Mouse (Mus musculus) kidney, adult 2 months (tissue): Measurements from ENCODE around the gene Metrn. TPM values are rescaled to one million over a fixed set of nuclear protein-coding genes. Genes with fewer than 3 reads are reported as not detected.

ENCODE experiments used
- DNase-seq: peaks from one replicate; pipeline ENCODE4 v3.0.0; 2021
- H3K27ac ChIP-seq: fragments of 200-500 bp; 2 replicates; pipeline ENCODE4 v1.5.1; 2012; ENCODE audit warnings: low read depth, low read length, control low read depth, inconsistent platforms; ENCODE audit not compliant: insufficient read depth
- H3K27me3 ChIP-seq: fragments of 200-500 bp; replicated peaks from 2 replicates; pipeline ENCODE4 v1.6.1; 2012; ENCODE audit warnings: mild to moderate bottlenecking, moderate library complexity, low read length, inconsistent platforms; ENCODE audit not compliant: control insufficient read depth, insufficient read depth
- H3K36me3 ChIP-seq: fragments of 200-500 bp; 2 replicates; pipeline ENCODE4 v1.6.1; 2012; ENCODE audit warnings: mild to moderate bottlenecking, moderate library complexity, low read length, inconsistent platforms; ENCODE audit not compliant: control insufficient read depth, insufficient read depth
- H3K4me1 ChIP-seq: fragments of 200-500 bp; 2 replicates; pipeline ENCODE4 v1.6.1; 2011; ENCODE audit warnings: low read length; ENCODE audit not compliant: control insufficient read depth, insufficient read depth
- H3K4me3 ChIP-seq: fragments of 200-500 bp; 2 replicates; pipeline ENCODE4 v1.5.1; 2011; ENCODE audit warnings: mild to moderate bottlenecking, low read depth, low read length, control low read depth; ENCODE audit not compliant: insufficient read depth
- CTCF ChIP-seq: fragments of 200-500 bp; conservative IDR thresholded peaks from 2 replicates; pipeline ENCODE4 v1.5.1; 2011; ENCODE audit warnings: low read depth, mild to moderate bottlenecking, control low read depth, low read length, moderate library complexity, mixed read lengths; ENCODE audit not compliant: insufficient read depth, insufficient read length
- POLR2A ChIP-seq: fragments of 200-500 bp; IDR thresholded peaks from one replicate; pipeline ENCODE4 v1.6.1; 2011; ENCODE audit warnings: low read depth, low read length, control low read depth
- WGBS: fragments of 180-500 bp; shearing (Covaris S2); methylation state at CpG from one replicate; pipeline ENCODE4 v1.1.7; 2018; 5-methylcytosine and 5-hydroxymethylcytosine counted together
- polyA plus RNA-seq: library from polyadenylated mRNA; depleted of rRNA; stranded (reverse); fragments of >200 nt; gene quantifications from 2 replicates; pipeline ENCODE4 v1.2.3, GENCODE M21; 2012

Metrn gene
- polyA plus RNA-seq, 1 experiment, result 50.1 TPM

- Histone ChIP-seq H3K4me3 (peak overlapping the region; percentile 94), H3K36me3 (no peaks in the 10 kb centered on the region), H3K4me1 (peaks cover 6% of the 10 kb centered on the region; the same call in 1 of the 2 replicates), H3K27me3 (no peaks in the 10 kb centered on the region), H3K27ac (peak overlapping the region; percentile 83)
- peak; percentile 88 for DNase-seq
- TF ChIP-seq POLR2A, result no peak
- TF ChIP-seq CTCF, result no peak
- under 1% methylated on average over 45 of the region's 45 CpGs for WGBS
These were observed 5.0 kb downstream of the Metrn start for GRCm38 (mm10) chr17:25791843-25792527.

DNA sequence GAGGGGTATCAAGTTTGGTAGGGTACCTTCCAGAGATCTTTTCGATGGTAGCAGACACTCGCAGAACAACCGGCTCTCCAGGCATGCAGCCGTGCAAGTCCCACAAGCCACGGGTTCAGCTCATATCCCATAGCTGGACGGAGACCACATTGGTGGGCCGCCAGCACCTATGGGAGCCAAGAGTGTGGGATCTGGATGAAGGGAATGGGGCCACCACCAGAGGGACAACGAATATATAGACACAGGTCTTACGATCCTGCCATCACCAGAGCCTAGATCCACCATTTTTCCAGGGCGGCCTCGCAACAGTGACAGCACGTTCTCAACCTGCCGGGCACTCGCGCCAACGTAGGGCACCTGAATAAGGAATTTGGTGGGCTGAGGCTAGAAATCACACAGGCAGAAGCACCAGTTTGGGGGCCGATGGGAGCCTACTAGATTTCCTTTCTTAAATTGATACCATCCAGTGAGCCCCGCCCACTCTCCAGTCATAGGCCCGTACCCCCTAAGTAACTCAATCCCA lies 5.6 kb downstream of the Metrn start:
- Histone ChIP-seq H3K36me3 (no peaks in the 10 kb centered on the region), H3K27me3 (no peaks in the 10 kb centered on the region), H3K4me1 (peaks cover 6% of the 10 kb centered on the region; the same call in 1 of the 2 replicates), H3K4me3 (peak overlapping the region; percentile 94), H3K27ac (no peak overlapping the region)
- 23% methylated on average over 19 of the region's 19 CpGs for WGBS
- DNase-seq, result no peak
- TF ChIP-seq CTCF (no peak), POLR2A (no peak)

DNA sequence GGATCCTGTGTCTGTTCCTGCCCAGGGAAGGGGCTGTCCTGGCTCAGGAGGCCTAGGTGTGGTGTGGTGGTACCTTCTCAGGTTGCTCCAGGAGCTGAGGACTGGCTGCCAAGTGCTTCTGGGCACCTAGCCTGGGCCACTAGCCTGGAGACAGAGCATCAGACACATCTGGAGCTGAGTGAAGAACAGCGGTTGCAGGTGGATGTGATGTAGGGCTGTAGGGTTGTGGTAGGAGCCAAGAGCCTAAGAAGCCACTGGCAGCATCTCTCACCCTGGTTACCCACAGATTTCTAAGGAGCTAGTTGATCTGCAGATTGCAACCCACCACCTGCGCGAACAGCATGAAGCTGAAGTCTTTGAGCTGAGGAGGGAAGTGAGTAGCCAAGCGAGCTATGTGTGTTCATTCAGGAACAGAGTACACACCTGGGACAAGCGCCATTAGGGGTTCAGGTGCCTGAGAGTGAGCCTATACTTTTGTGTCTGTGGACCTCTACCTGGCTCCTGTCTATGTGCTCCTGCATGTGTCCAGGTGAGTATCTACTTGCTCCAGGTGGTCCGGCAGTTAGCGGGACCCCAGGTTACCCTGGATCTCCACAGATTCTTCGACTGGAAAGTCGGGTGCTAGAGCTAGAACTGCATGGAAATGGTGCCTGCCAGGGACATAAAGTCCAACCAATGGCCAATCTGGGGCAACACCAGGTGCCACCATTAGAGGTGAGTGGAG lies 10.0 kb downstream of the Metrn start:
- Histone ChIP-seq H3K27ac (no peak overlapping the region), H3K27me3 (no peaks in the 10 kb centered on the region), H3K36me3 (no peaks in the 10 kb centered on the region), H3K4me1 (no peaks in the 10 kb centered on the region), H3K4me3 (no peak overlapping the region)
- 93% methylated on average over 9 of the region's 9 CpGs for WGBS
- TF ChIP-seq CTCF (no peak), POLR2A (no peak)
- no peak for DNase-seq

DNA sequence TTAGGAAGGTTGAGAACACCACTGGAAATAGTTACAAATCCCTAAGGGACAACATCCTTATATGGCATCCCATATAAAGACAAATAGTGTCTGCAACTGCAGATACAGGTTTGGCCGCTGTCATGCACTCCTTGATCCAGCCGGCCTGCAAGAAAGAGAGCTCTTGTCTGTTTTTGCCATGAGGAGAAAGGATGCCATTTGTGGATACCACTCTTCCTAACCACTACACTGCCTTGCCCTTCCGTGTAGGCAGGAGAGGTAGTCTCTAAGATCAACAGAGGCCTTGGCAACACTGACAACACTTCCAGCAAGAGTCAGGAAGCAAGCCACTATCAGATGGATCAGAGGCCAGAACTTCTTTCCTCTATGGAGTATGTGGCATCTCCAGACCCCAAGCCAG lies 10.7 kb downstream of the Metrn start, which contains the start of gene Ccdc78:
Gene Ccdc78, plus strand, starts transcription at position 301 of the 400 bp plus-strand sequence.
- Histone ChIP-seq H3K4me3 (peak within 1 kb of the TSS; percentile 67), H3K27ac (no peak within 1 kb of the TSS), H3K27me3 (no peaks in the 10 kb centered on the region), H3K4me1 (no peaks in the 10 kb centered on the region), H3K36me3 (no peaks in the 10 kb centered on the region)
- DNase-seq, result no peak
- WGBS, result 73% methylated on average over 3 of the region's 3 CpGs
- TF ChIP-seq CTCF (no peak), POLR2A (no peak)

DNA sequence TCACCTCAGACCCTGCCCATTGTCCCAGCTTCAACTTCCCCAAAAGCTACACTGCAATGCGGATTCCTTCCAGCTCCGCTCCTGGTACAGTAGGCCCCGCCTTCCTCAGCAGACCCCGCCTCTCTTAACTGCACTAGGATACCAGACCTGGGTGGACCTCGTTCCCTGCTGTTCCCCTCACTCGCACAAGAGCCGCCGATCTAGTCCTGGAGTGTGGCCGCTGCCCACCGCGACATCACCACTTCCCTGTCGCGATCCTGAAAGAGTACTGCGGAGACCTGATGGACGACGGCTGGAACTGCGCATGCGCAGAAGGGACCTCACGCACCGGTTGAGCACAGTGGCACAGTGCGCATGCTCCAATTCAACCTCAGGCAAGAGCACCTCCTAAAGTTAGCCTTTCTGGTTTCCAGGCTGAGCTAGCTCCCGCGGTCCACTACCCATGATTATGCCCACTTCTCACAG lies 11.6 kb downstream of the Metrn start, which contains the start of gene Haghl:
Gene Haghl, minus strand, starts transcription at position 393 of the 465 bp plus-strand sequence.
- H3K27me3 ChIP-seq, result no peaks in the 10 kb centered on the region
- TF ChIP-seq CTCF (0 out of 2 replicates have a peak, but pooled peaks have one; percentile 11), POLR2A (peak; percentile 41)
- no peaks in the 10 kb centered on the region for H3K4me1 ChIP-seq
- H3K27ac ChIP-seq, result peak within 1 kb of the TSS; percentile 46
- H3K4me3 ChIP-seq, result peak within 1 kb of the TSS; percentile 67
- under 1% methylated on average over 23 of the region's 23 CpGs for WGBS
- H3K36me3 ChIP-seq, result no peaks in the 10 kb centered on the region
- DNase-seq, result peak; percentile 97

DNA sequence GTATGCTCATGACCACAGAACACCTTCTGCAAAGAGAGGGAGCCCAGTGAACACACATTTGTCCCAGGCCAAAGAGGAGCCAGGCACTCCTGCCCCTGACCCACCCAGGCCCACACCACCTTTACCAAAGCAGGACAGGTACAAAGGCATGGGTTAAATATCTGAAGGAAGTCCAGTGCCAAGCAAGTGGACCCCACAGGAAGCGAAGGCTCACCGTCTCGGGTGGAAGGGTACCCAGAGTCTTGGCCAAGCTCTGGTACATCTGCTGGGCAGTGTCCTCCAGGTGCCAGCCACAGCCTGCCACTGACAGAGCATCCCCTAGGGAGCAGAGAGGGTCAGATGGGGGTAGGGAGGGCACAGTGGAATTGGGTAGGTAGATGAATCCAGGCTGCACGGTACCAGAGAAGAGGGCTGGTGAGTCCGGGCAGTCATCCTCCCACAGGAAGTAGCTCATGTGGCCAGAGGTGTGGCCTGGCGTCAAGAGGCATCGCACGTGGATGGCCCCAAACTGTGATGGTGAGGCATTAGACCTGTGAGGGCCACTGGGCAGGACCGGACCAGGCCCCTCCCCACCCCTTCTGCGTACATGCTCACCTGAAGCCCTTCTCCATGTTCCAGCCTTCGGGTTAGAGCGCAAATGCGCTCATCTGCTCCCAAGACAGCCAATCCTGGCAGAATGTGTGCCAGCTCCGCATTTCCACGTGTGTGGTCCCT lies 12.9 kb downstream of the Metrn start:
- H3K27me3 ChIP-seq, result no peaks in the 10 kb centered on the region
- no peaks in the 10 kb centered on the region for H3K4me1 ChIP-seq
- H3K27ac ChIP-seq, result no peak overlapping the region
- DNase-seq, result no peak
- 70% methylated on average over 15 of the region's 15 CpGs for WGBS
- no peak overlapping the region for H3K4me3 ChIP-seq
- H3K36me3 ChIP-seq, result no peaks in the 10 kb centered on the region
- TF ChIP-seq CTCF (no peak), POLR2A (no peak)
